Mouse (Mus musculus): Measurements from ENCODE around the gene Prss57. TPM values are rescaled to one million over a fixed set of nuclear protein-coding genes. Genes with fewer than 3 reads are reported as not detected.

The Prss57 gene
- total RNA-seq, 1 experiment from 2014 or later, result not detected

DNA sequence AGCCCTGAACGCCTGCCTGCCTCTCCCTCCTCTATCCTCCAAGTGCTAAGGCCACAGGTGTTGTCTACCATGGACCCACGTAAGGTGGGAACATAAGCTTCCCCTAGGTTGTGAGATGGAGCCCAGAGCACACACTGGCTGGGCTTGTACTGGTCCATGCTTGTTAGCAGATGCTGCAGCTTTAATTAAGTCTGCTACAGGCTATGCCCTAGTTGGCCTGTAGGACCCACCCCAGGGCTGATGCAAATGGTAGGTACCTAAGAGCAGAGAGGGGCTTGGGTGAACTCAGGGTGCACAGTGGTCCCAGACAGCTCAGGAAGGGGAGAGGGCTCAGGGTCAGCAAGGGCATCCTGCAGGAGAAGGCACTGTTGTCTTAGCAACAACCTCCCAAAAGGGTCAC, 1.2 kb downstream of the Prss57 start:
- ATAC-seq (replicated peaks; ENCODE audit: insufficient number of reproducible peaks, low FRiP score, low TSS enrichment, poor library complexity, severe bottlenecking), result no peak

DNA sequence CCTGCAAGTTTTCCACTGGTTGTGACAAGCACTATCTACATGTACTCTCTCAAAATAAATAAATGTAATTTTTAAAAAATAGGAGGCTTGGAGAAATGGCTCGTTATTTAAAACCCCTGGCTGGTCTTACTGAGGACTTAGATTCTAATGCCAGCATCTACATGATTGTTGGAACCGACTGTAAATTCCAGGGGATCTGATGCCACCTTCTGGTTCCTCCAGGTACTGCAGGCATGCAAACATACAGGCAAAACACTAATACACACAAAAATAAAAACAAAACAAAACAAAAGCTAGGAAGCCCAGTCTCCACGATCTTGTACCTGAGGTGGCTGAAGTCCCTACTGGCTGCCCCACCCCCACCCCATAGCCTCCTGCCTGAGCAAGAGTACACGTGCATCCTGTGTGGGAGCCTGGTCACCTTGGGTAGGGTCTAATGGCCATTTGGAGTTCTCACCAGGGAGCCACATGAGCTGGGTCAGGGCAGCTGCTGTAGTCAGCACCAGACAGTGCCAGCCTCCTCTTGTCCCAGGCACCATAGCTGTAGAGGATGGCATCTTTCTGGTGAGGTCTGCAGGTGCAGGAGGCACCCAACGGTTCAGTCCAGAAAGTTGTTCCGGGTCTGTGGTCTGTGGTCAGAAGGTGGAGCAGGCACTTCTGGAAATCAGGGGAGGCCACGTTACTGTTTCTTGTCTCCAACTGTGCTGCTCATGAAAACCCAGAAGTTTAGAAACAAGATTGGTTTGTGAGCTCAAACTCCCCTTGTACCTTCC, 2.2 kb downstream of the Prss57 start:
- ATAC-seq (replicated peaks; ENCODE audit: insufficient number of reproducible peaks, low FRiP score, low TSS enrichment, poor library complexity, severe bottlenecking), result 0 out of 2 replicates have a peak, but pooled peaks have one; percentile 42

DNA sequence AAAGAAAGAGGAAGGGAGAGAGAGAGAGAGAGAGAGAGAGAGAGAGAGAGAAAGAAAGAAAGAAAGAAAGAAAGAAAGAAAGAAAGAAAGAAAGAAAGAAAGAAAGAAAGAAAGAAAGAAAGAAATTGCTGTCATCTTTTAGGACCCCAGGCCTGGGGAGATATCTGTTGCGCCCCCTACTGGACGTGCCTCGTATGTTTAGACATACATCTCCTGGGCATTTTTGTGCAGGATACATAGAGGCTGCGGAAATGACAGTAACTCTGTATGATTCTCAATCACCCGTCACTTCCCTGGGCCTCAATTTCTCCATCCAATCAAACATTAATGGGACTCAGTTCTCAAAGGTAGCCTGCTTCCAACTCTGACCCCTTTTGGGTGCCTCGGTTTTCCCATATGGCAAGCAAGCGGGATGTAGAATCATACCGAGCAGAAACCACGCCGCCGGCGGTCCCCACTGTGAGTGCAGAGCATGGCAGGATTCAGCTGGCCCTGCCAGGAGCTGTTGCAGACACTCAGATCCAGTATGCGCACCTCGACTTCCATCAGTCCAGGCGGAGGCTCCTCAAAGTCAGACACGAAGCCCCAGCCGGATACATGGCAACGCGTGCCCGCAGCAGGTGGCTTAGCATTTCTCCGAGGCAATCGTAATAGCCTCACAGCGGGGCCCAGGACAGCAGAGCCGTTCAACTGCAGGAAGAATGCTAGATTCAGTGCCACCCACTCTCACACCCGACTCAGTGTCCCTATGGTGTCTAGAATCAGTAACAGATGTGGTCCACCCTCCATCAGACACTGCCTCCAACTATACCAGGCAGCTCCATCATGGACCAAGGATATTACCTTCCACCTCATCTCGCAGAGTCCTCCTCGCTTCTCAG, 6.6 kb downstream of the Prss57 start:
- no peak for ATAC-seq (replicated peaks; ENCODE audit: insufficient number of reproducible peaks, low FRiP score, low TSS enrichment, poor library complexity, severe bottlenecking)

DNA sequence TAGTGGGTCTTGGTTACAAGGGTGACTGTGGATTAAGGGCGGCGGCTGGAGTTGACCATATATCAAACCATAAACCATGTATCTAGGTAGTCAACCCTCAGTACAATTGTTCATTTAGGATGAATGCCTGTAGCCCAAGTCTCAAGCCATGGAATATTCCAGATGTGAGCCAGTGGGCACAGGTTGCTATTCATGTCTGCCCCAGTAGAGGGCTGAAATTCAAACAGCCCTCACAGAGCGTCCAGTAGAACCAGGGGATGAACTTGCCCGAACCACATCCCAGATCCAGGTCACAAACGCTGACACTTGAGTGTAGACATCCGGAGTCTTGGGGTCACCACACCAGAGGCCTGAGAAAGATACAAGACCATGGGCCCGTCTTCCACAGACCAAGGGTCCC, 7.7 kb downstream of the Prss57 start:
- no peak for ATAC-seq (replicated peaks; ENCODE audit: insufficient number of reproducible peaks, low FRiP score, low TSS enrichment, poor library complexity, severe bottlenecking)

DNA sequence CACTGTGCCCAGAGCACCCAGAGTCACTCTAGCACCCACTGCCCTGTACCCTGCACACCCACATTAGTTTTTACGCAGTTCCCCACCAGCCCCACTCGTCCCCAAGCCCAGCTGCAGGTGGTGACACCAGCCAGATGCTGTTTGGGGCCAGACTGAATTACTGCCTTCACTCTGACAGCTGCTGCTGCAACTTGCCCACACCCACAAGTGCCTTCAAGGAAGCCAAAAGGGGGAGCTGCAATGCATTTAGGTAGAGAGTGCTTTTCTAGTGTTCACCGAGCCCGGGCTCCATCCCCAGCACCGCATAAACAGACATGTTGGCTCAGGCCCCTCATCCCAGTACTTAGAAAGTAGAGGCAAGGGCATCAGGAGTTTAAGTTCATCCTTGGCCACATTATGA, 8.8 kb downstream of the Prss57 start:
- ATAC-seq (replicated peaks; ENCODE audit: insufficient number of reproducible peaks, low FRiP score, low TSS enrichment, poor library complexity, severe bottlenecking), result no peak

DNA sequence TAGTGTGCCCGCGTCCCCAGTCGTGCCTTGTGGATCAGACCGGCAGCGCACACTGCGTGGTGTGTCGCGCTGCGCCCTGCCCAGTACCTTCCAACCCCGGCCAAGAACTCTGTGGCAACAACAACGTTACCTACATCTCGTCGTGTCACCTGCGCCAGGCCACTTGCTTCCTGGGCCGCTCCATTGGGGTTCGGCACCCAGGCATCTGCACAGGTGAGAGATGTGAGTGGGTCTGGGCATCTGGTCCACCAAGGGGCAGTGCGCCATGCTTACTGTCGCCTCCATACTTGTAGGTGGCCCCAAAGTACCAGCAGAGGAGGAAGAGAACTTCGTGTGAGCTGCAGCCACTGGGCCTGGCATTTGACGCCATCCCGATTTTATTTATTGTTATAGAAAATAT, 9.6 kb downstream of the Prss57 start:
- no peak for ATAC-seq (replicated peaks; ENCODE audit: insufficient number of reproducible peaks, low FRiP score, low TSS enrichment, poor library complexity, severe bottlenecking)

DNA sequence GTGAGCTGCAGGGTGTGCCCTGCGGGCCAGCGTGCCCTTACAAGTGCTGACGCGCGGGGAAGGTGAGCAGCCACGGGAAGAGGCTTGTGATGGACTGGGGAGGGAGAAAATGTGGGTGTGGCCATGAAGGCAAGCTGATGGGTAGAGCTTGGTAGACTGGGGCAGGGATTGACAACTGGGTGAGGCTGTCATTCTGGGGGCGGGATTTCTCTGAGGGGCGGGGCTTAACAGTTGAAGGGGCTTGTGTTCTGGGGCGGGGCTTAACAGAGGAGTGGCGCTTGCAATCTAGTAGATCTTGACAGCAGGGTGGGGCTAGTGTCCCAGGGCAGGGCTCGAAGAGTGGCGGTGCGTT, 10.1 kb downstream of the Prss57 start:
- ATAC-seq (replicated peaks; ENCODE audit: insufficient number of reproducible peaks, low FRiP score, low TSS enrichment, poor library complexity, severe bottlenecking), result no peak; the same call in 1 of the 2 replicates

DNA sequence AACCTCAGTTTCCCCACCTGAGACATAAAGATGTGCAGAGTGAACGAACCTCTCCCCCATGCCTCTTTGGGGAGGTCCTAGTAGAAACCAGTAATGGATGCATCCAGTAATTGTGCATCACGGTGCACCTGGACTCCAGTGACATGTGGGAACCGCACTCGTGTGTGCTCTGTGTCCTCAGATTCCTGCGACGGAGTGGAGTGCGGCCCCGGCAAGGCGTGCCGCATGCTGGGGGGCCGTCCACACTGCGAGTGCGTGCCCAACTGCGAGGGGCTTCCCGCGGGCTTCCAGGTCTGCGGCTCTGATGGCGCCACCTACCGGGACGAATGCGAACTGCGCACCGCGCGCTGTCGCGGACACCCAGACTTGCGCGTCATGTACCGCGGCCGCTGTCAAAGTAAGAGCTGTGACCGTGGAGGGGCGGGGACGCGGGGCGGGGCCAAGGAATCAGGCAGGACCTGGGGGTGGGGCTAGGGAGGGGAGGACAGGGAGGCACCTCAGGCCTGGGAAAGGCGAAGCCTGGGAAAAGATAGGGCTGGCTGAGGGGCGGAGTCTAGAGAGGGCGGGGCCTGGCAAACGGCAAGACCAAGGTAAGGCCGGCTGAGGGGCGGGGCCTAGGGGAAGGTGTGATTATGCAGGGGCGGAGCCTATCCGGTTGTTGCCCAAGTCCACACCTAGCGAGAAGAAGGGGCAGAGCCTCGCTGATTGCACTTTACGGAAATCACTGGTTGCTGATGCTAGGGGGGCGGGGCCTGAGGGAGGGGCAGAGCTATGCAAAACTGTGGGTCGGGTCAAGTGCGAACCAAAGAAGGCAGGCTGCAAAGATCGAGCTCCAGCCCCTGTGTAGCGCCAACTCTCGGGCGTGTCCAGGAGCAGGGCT, 10.7 kb downstream of the Prss57 start:
- ATAC-seq (replicated peaks; ENCODE audit: insufficient number of reproducible peaks, low FRiP score, low TSS enrichment, poor library complexity, severe bottlenecking), result peak; percentile 79

DNA sequence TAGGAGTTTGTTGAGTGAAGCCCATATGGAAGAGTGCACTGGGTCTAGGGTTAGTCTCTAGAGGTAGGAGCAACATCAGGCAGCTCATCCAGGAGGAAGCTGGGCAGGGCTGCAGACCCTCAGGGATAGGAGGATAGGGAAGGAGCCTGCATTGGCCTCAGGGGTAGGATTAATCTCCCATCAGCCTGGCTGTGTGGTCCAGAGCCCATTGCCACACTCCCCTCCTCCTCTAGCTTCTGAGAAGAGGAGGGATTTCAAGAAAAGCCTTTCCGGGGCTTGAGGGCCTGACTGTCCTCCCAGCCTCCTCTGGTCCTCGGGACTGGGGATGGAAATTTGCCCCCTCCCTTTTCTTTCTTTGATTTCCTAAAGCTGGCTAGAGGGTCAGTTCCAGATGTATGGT, 11.6 kb downstream of the Prss57 start:
- ATAC-seq (replicated peaks; ENCODE audit: insufficient number of reproducible peaks, low FRiP score, low TSS enrichment, poor library complexity, severe bottlenecking), result no peak

DNA sequence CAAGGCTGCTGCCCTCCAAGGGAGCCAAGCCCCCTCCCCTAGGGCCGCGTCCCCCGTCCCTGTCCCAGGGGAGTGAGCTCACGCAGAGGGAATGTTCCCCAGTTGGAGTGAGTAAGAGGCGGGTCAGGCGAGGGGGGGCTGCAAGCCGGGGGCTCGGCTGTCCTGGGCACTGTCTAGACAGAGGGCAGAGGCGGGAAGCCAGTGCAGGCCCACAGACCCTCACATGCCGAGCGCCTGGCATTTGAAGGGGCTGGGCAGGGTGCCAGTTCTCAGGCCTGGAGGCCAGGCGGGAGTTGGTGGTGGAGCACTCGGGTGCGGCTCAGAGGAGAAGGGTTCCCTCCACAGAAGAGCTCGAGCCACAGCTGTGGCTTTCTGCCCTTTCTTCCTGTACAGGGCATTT, 12.8 kb downstream of the Prss57 start:
- ATAC-seq (replicated peaks; ENCODE audit: insufficient number of reproducible peaks, low FRiP score, low TSS enrichment, poor library complexity, severe bottlenecking), result no peak

DNA sequence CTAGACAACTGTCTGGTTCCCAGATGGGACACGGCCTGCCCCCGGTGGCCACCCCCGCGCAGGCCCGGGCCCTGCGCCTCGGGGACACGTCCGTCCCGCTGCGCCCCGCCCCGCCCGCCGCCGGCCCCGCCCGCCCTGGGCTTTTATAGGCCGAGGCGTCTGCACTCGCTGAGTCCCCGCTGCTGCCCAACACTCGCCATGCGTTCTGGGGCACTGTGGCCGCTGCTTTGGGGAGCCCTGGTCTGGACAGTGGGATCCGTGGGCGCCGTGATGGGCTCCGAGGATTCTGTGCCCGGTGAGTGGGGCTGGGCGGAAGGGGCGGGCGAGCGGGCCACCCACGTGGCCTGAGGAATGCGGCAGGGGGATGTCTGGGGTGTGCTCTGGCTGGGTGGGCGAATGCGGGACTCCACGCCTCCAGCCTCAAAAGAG, 13.6 kb downstream of the Prss57 start, which contains the start of gene Fstl3:
Gene Fstl3 (plus strand): TSS at position 170 of the 429 bp plus-strand sequence.
- ATAC-seq (replicated peaks; ENCODE audit: insufficient number of reproducible peaks, low FRiP score, low TSS enrichment, poor library complexity, severe bottlenecking), result no peak

DNA sequence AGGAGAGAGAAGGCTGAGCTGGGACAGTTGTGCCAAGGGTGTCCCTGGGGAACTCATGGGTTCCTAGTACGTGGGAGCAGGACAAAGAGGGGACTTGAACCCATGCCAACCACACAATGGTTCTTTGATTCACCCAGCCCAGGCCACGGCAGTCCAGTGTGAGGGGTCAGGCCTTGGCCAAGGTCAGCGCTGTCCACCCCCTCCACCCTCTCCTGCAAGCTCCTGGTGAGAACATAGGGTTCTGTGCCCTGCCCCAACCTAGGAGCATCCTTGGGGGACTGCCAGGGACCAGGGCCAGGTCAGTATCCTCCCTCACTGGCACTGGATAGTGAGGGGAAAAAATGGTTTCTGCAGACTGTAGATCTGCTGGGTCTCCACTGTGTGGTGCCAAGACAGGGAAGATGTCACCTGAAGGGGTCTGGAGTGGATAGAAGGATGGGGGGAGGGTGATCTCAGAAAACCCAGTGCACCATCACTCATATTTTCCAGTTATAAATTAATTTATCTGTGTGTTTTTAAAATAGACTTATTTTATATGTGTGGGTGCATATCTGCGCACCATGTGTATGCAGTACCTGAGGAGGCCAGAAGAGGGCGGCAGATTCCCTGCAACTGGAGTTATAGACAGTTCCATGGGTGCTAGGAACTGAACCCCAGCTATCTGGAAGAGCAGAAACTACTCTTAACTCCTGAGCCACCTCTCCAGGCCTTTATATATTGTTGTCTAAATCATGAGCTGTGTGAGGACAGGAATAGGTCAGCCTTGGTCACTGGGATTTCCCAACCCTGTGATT, 16.1 kb downstream of the Prss57 start:
- no peak for ATAC-seq (replicated peaks; ENCODE audit: insufficient number of reproducible peaks, low FRiP score, low TSS enrichment, poor library complexity, severe bottlenecking)

DNA sequence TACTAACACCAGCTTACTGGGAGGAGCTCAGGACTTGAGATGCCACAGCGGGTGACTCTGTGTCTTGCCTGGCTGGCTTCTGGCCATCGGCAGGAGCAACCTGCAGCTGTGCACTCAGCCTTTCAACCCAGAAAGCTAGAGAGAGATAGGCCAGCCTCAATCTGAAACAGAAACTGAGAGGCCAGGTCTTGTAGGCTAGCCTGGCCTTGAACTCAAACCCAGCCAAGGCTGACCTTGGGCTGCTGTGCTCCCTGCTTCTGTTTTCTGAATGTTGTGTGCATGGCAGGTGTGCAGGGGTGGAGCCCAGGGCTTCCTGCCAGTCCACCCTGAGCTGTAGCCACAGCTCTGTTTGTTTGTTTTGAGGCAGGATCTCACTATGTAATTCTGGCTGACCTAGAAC, 17.6 kb downstream of the Prss57 start:
- ATAC-seq (replicated peaks; ENCODE audit: insufficient number of reproducible peaks, low FRiP score, low TSS enrichment, poor library complexity, severe bottlenecking), result no peak

DNA sequence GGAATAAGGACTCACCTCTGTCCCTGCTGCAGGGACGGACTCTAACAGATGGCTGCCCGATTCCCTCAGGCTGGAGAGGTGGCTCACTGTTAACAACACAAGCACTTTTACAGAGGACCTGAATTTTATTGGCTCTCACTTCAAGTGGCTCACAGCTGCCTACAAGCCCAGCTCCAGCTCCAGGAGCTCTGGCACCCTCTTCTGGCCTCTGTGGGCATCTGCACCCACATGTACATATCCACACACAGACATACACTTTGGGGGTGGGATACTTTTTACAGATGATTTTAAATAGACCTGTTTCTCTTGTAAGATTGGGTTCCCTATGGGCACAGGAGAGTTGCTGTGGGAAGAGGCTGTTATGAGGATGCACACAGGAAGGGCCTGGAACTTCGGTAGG, 18.4 kb downstream of the Prss57 start:
- ATAC-seq (replicated peaks; ENCODE audit: insufficient number of reproducible peaks, low FRiP score, low TSS enrichment, poor library complexity, severe bottlenecking), result no peak

DNA sequence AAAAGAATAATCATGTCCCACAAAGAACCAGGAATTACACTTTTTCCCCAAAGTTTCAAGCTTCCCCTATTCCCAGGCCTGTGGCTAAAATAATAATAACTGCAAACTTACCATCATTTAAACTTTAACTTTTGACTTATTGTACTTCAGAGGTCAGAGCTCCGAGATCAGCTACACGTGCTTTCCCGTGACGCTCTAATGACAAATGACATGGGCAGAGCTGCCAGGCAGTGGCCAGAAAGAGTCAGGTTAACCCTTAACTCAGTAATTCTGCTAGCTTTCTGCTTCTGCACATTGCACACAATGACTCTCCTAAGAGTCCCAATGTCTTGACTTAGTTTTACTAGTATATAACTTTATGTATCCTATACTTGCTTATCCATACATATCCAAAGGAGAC, 21.4 kb downstream of the Prss57 start:
- no peak for ATAC-seq (replicated peaks; ENCODE audit: insufficient number of reproducible peaks, low FRiP score, low TSS enrichment, poor library complexity, severe bottlenecking)

DNA sequence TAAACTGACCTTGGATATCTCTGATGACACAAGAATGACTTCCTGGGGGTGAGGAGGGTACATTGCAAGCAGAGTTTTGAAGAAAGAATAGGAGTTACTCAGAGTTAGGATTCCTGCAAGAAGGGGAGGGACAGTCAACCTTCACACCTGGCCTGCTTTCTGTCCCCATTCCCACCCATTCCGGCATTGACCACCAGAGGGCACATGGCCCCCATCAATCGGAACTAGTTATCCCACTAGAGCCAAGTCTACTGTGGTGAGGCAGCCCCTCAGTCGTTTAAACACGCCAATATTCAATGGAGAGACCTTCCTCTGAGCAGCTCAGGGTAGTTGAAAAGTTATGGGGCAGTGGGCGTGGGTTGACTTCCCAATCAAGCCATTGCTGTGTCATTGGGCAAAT, 22.4 kb downstream of the Prss57 start:
- no peak for ATAC-seq (replicated peaks; ENCODE audit: insufficient number of reproducible peaks, low FRiP score, low TSS enrichment, poor library complexity, severe bottlenecking)

DNA sequence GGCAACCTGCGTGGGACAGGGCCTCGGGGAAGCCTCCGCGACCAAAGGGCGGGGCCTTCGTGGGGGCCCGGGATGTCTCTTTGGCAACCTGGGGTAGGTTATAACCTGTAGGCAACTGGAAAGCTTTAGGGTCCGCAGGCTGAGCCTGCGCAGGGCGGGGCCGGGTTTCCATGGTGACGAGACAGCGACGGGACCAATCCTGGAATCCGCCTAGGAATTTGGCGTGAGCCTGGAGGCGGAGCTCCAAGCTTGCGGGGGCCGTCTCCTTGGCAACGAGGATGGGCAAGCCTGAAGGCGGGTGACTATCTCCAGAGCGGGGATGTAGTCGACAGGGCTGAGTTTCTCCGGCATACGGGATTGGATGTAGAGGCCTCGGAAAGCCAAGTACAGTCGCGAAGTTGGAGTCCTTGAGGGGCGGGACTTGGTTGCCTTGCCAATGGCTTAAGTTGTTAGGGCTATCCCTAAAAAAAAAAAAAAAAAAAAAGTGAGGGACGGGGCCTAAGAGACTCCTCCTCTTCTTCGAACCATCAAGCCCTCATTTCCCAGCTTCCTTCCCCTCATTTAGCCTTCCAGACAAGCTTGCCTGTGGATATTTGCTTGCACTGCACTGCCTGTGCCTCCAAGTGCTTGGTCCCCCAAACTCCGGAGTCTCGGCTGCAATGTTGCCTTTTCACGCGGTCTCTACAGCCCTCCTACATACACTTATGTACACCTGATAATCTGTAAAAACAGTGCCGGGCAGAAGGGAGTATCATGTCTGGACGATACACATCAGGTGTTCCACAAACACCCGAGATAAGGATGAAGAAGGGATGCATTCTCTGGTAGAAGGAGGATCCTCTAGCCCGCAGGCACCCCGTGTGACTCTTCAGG, 23.2 kb downstream of the Prss57 start:
- peak; percentile 14; the same call in 1 of the 2 replicates for ATAC-seq (replicated peaks; ENCODE audit: insufficient number of reproducible peaks, low FRiP score, low TSS enrichment, poor library complexity, severe bottlenecking)
